Mouse (Mus musculus): Measurements from ENCODE around the gene Umad1. TPM values are rescaled to one million over a fixed set of nuclear protein-coding genes. Genes with fewer than 3 reads are reported as not detected.

Umad1 gene
- total RNA-seq, 1 experiment from 2014 or later = 12.1 TPM

GRCm38 (mm10) chr6:8358782-8359181 is 99.7 kb downstream of the Umad1 start:
- no peak for ATAC-seq (replicated peaks; ENCODE audit: insufficient number of reproducible peaks, low FRiP score, low TSS enrichment, poor library complexity, severe bottlenecking)

GRCm38 (mm10) chr6:8360805-8361204 is 101.7 kb downstream of the Umad1 start:
- ATAC-seq (replicated peaks; ENCODE audit: insufficient number of reproducible peaks, low FRiP score, low TSS enrichment, poor library complexity, severe bottlenecking) = no peak

- ATAC-seq (replicated peaks; ENCODE audit: insufficient number of reproducible peaks, low FRiP score, low TSS enrichment, poor library complexity, severe bottlenecking) = no peak
Measured at GRCm38 (mm10) chr6:8364033-8364756, 105.1 kb downstream of the Umad1 start.

GRCm38 (mm10) chr6:8364757-8365150 is 105.7 kb downstream of the Umad1 start:
- ATAC-seq (replicated peaks; ENCODE audit: insufficient number of reproducible peaks, low FRiP score, low TSS enrichment, poor library complexity, severe bottlenecking) = no peak

GRCm38 (mm10) chr6:8367675-8368074 is 108.6 kb downstream of the Umad1 start:
- no peak for ATAC-seq (replicated peaks; ENCODE audit: insufficient number of reproducible peaks, low FRiP score, low TSS enrichment, poor library complexity, severe bottlenecking)

- ATAC-seq (replicated peaks; ENCODE audit: insufficient number of reproducible peaks, low FRiP score, low TSS enrichment, poor library complexity, severe bottlenecking) = no peak
Measured at GRCm38 (mm10) chr6:8368198-8368864, 109.2 kb downstream of the Umad1 start.

GRCm38 (mm10) chr6:8370624-8371023 is 111.5 kb downstream of the Umad1 start:
- ATAC-seq (replicated peaks; ENCODE audit: insufficient number of reproducible peaks, low FRiP score, low TSS enrichment, poor library complexity, severe bottlenecking) = no peak

GRCm38 (mm10) chr6:8373051-8373450 is 114.0 kb downstream of the Umad1 start:
- ATAC-seq (replicated peaks; ENCODE audit: insufficient number of reproducible peaks, low FRiP score, low TSS enrichment, poor library complexity, severe bottlenecking) = no peak

GRCm38 (mm10) chr6:8373851-8374250 is 114.8 kb downstream of the Umad1 start:
- ATAC-seq (replicated peaks; ENCODE audit: insufficient number of reproducible peaks, low FRiP score, low TSS enrichment, poor library complexity, severe bottlenecking) = no peak

- ATAC-seq (replicated peaks; ENCODE audit: insufficient number of reproducible peaks, low FRiP score, low TSS enrichment, poor library complexity, severe bottlenecking) = no peak
Measured at GRCm38 (mm10) chr6:8374290-8374689, 115.2 kb downstream of the Umad1 start.

- ATAC-seq (replicated peaks; ENCODE audit: insufficient number of reproducible peaks, low FRiP score, low TSS enrichment, poor library complexity, severe bottlenecking) = no peak
Measured at GRCm38 (mm10) chr6:8374712-8375111, 115.6 kb downstream of the Umad1 start.

- ATAC-seq (replicated peaks; ENCODE audit: insufficient number of reproducible peaks, low FRiP score, low TSS enrichment, poor library complexity, severe bottlenecking) = no peak
Measured at GRCm38 (mm10) chr6:8376351-8376750, 117.3 kb downstream of the Umad1 start.

GRCm38 (mm10) chr6:8377667-8378066 is 118.6 kb downstream of the Umad1 start:
- ATAC-seq (replicated peaks; ENCODE audit: insufficient number of reproducible peaks, low FRiP score, low TSS enrichment, poor library complexity, severe bottlenecking) = no peak

- no peak for ATAC-seq (replicated peaks; ENCODE audit: insufficient number of reproducible peaks, low FRiP score, low TSS enrichment, poor library complexity, severe bottlenecking)
Measured at GRCm38 (mm10) chr6:8389307-8389706, 130.2 kb downstream of the Umad1 start.

GRCm38 (mm10) chr6:8390296-8390695 is 131.2 kb downstream of the Umad1 start:
- no peak for ATAC-seq (replicated peaks; ENCODE audit: insufficient number of reproducible peaks, low FRiP score, low TSS enrichment, poor library complexity, severe bottlenecking)

- no peak for ATAC-seq (replicated peaks; ENCODE audit: insufficient number of reproducible peaks, low FRiP score, low TSS enrichment, poor library complexity, severe bottlenecking)
Measured at GRCm38 (mm10) chr6:8390935-8391334, 131.8 kb downstream of the Umad1 start.

- no peak for ATAC-seq (replicated peaks; ENCODE audit: insufficient number of reproducible peaks, low FRiP score, low TSS enrichment, poor library complexity, severe bottlenecking)
Measured at GRCm38 (mm10) chr6:8393029-8393428, 133.9 kb downstream of the Umad1 start.

GRCm38 (mm10) chr6:8394044-8394443 is 135.0 kb downstream of the Umad1 start:
- ATAC-seq (replicated peaks; ENCODE audit: insufficient number of reproducible peaks, low FRiP score, low TSS enrichment, poor library complexity, severe bottlenecking) = no peak

GRCm38 (mm10) chr6:8395061-8395460 is 136.0 kb downstream of the Umad1 start:
- ATAC-seq (replicated peaks; ENCODE audit: insufficient number of reproducible peaks, low FRiP score, low TSS enrichment, poor library complexity, severe bottlenecking) = no peak

GRCm38 (mm10) chr6:8397252-8397651 is 138.2 kb downstream of the Umad1 start:
- no peak for ATAC-seq (replicated peaks; ENCODE audit: insufficient number of reproducible peaks, low FRiP score, low TSS enrichment, poor library complexity, severe bottlenecking)

Measured in monocyte, adult 5-6 weeks (primary cell).